Mouse (Mus musculus) forebrain, embryonic 11.5 days (tissue): ENCODE data around the gene Gm609. TPM values are rescaled to one million over a fixed set of nuclear protein-coding genes. Genes with fewer than 3 reads are reported as not detected.
"Not testable (repeated sequence)": the region's sequence is repeated elsewhere in the genome, so short reads cannot be mapped to it uniquely, and the experiment has no call there.

Source experiments
- ATAC-seq: fragments of 200-750 bp; cut with Nextera tagmentation; replicated peaks from 2 replicates; pipeline ENCODE4 v1.8.0; 2017; ENCODE audit warnings: moderate TSS enrichment; ENCODE audit not compliant: low FRiP score
- DNase-seq: peaks from one replicate; pipeline ENCODE4 v3.0.0-alpha.2; 2017; ENCODE audit warnings: low spot score
- H3K27ac ChIP-seq: fragments of 300-500 bp; sonication (generic); 2 replicates; pipeline ENCODE4 v1.5.1; 2014; ENCODE audit warnings: low read depth, low read length
- H3K27me3 ChIP-seq: fragments of 300-500 bp; sonication (generic); 2 replicates; pipeline ENCODE4 v1.6.1; 2014; ENCODE audit warnings: mild to moderate bottlenecking, low read length, mixed read lengths; ENCODE audit not compliant: control insufficient read depth, insufficient read depth
- H3K36me3 ChIP-seq: fragments of 300-500 bp; sonication (generic); 2 replicates; pipeline ENCODE4 v1.6.1; 2014; ENCODE audit warnings: mild to moderate bottlenecking, low read length, moderate library complexity, mixed read lengths; ENCODE audit not compliant: control insufficient read depth, insufficient read depth
- H3K4me1 ChIP-seq: fragments of 300-500 bp; sonication (generic); replicated peaks from 2 replicates; pipeline ENCODE4 v1.6.1; 2014; ENCODE audit warnings: low read length, mixed read lengths; ENCODE audit not compliant: control insufficient read depth, insufficient read depth
- H3K4me2 ChIP-seq: fragments of 300-500 bp; sonication (generic); 2 replicates; pipeline ENCODE4 v1.6.1; 2014; ENCODE audit warnings: low read depth, mild to moderate bottlenecking, low read length, moderate library complexity, mixed read lengths; ENCODE audit not compliant: severe bottlenecking
- H3K4me3 ChIP-seq: fragments of 300-500 bp; sonication (generic); 2 replicates; pipeline ENCODE4 v1.5.1; 2014; ENCODE audit warnings: low read depth, low read length
- H3K9ac ChIP-seq: fragments of 300-500 bp; sonication (generic); 2 replicates; pipeline ENCODE4 v1.6.1; 2014; ENCODE audit warnings: low read length
- H3K9me3 ChIP-seq: fragments of 300-500 bp; sonication (generic); 2 replicates; pipeline ENCODE4 v1.6.1; 2016; ENCODE audit warnings: low read length, mixed read lengths; ENCODE audit not compliant: control insufficient read depth
- WGBS: fragments of 180-500 bp; shearing (Covaris S2); extraction: QIAGEN DNeasy Blood & Tissue Kit; methylation state at CpG from one replicate; pipeline ENCODE4 v1.1.7; 2014; 5-methylcytosine and 5-hydroxymethylcytosine counted together
- polyA plus RNA-seq: library from polyadenylated mRNA; unstranded; fragments of >200 nt; fragmentation: Nextera tagmentation; extraction: Ambion mirVana; gene quantifications from 2 replicates; pipeline ENCODE4 v1.2.1, GENCODE M21; 2014

Gm609 gene
- polyA plus RNA-seq, result not detected in 2 replicates

DNA sequence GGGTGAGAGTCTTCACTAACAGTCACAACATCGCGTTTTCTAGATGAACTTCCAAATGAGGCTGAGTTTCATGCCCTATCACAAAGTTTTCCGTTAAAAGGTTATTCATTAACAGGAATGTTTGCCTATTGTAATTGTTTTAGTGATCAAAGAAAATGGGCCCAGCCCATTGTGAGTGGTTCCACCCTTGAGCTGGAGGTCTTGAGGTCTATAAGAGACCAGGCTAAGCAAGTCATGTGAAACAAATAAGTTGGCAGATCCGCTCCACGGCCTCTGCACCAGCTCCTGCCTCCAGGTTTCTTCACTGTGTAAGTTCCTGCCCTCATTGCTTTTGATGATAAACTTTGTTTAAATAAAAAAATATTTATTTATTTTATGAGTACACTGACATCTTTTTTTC lies at the start of gene Gm609:
Gene Gm609 (minus strand): TSS at position 43 of the 400 bp plus-strand sequence.
- no peak within 1 kb of the TSS for H3K9ac ChIP-seq
- 85% methylated on average over 5 of the region's 5 CpGs for WGBS
- H3K27ac ChIP-seq, result no peak within 1 kb of the TSS
- H3K9me3 ChIP-seq, result no peaks in the 10 kb centered on the region
- no peak within 1 kb of the TSS for H3K4me3 ChIP-seq
- ATAC-seq, result no peak
- H3K27me3 ChIP-seq, result no peaks in the 10 kb centered on the region
- H3K36me3 ChIP-seq, result no peaks in the 10 kb centered on the region
- no peak for DNase-seq
- H3K4me2 ChIP-seq, result no peak within 1 kb of the TSS
- no peaks in the 10 kb centered on the region for H3K4me1 ChIP-seq

- H3K36me3 ChIP-seq, result no peaks in the 10 kb centered on the region
- ATAC-seq (no peak), DNase-seq (no peak)
These were observed 49.3 kb upstream of the Gm609 start for GRCm38 (mm10) chr16:45542108-45542507.

GRCm38 (mm10) chr16:45538342-45538741 lies 45.6 kb upstream of the Gm609 start:
- DNase-seq, H3K4me1 ChIP-seq, H3K27ac ChIP-seq, H3K36me3 ChIP-seq, H3K9me3 ChIP-seq, H3K27me3 ChIP-seq, ATAC-seq, H3K4me3 ChIP-seq, H3K9ac ChIP-seq, H3K4me2 ChIP-seq: not testable (repeated sequence)
- WGBS, result 90% methylated on average over 1 of the region's 1 CpGs

More at GRCm38 (mm10) chr16:45542108-45542507, 49.3 kb upstream of the Gm609 start:
- H3K9me3 ChIP-seq, result no peaks in the 10 kb centered on the region
- no peak overlapping the region for H3K4me3 ChIP-seq
- no peak overlapping the region for H3K4me2 ChIP-seq
- H3K9ac ChIP-seq, result no peak overlapping the region
- no peak overlapping the region for H3K27ac ChIP-seq
- H3K27me3 ChIP-seq, result no peaks in the 10 kb centered on the region
- H3K4me1 ChIP-seq, result no peaks in the 10 kb centered on the region

- no peaks in the 10 kb centered on the region for H3K36me3 ChIP-seq
- H3K4me1 ChIP-seq, result no peaks in the 10 kb centered on the region
- H3K27me3 ChIP-seq, result no peaks in the 10 kb centered on the region
- H3K4me2 ChIP-seq, result no peak within 1 kb of the TSS
- no peak within 1 kb of the TSS for H3K9ac ChIP-seq
- DNase-seq (no peak), ATAC-seq (no peak)
- no peak within 1 kb of the TSS for H3K4me3 ChIP-seq
- no peak within 1 kb of the TSS for H3K27ac ChIP-seq
- 90% methylated on average over 5 of the region's 5 CpGs for WGBS
- H3K9me3 ChIP-seq, result no peaks in the 10 kb centered on the region
These were observed 42.2 kb upstream of the Gm609 start, which contains the start of gene Slc9c1 for GRCm38 (mm10) chr16:45535009-45535408. Gene Slc9c1, plus strand, starts transcription at chr16:45535309.

DNA sequence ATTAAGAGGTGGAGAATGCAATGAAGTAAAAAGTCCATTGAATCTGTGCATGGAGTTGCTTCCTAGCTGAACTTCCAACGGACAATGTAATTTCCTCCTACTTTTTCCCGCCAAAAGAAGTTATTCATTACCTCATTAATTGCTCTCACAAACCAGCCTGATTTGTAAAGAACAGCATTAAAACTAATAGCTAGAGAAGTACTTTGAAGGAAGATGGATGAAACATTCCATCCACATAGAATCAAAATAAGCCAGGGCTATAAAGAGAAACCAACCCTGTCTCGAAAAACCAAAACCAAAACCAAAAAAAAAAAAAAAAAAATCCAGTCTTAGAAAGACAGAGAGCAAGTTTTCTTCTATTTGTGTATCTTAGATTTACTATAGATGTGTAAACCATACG lies 39.2 kb upstream of the Gm609 start, which contains the start of gene Gm17783:
Gene Gm17783 (minus strand): TSS at position 101 of the 400 bp plus-strand sequence.
- Histone ChIP-seq H3K27me3 (no peaks in the 10 kb centered on the region), H3K9me3 (no peaks in the 10 kb centered on the region), H3K36me3 (no peaks in the 10 kb centered on the region), H3K4me3 (no peak within 1 kb of the TSS), H3K4me1 (no peaks in the 10 kb centered on the region), H3K27ac (no peak within 1 kb of the TSS), H3K4me2 (no peak within 1 kb of the TSS), H3K9ac (no peak within 1 kb of the TSS)
- ATAC-seq, result no peak
- no peak for DNase-seq
- 80% methylated on average over 4 of the region's 4 CpGs for WGBS

GRCm38 (mm10) chr16:45525551-45525950 lies 32.8 kb upstream of the Gm609 start:
- ATAC-seq (no peak), DNase-seq (no peak)
- no peaks in the 10 kb centered on the region for H3K36me3 ChIP-seq
- H3K4me2 ChIP-seq, result no peak overlapping the region
- H3K27me3 ChIP-seq, result no peaks in the 10 kb centered on the region
- no peaks in the 10 kb centered on the region for H3K4me1 ChIP-seq
- H3K27ac ChIP-seq, result no peak overlapping the region
- H3K4me3 ChIP-seq, result no peak overlapping the region
- H3K9ac ChIP-seq, result no peak overlapping the region
- H3K9me3 ChIP-seq, result no peaks in the 10 kb centered on the region
- 90% methylated on average over 5 of the region's 5 CpGs for WGBS

DNA sequence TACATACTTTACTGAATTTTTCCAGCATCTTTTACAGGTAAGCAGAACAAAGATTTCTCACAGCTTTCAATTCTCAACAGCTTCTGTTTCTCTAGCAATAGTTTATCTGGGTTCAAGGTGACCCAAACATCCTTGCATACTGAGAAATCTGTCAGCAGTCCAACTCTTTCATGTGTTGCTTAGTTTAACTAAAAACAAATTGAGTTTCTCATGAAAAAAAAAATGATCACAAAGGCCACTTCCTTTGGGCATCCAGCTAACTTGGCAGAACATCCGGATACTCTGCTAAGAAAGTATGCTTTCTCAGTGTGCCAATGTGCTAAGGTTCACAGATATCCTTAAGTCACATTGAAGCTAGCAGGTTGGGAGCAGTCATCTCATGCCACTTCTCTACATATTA lies 2.6 kb upstream of the Gm609 start:
- no peaks in the 10 kb centered on the region for H3K9me3 ChIP-seq
- WGBS, result 88% methylated on average over 1 of the region's 1 CpGs
- H3K27ac ChIP-seq, result no peak overlapping the region
- H3K4me3 ChIP-seq, result no peak overlapping the region
- DNase-seq (no peak), ATAC-seq (no peak)
- H3K4me2 ChIP-seq, result no peak overlapping the region
- no peak overlapping the region for H3K9ac ChIP-seq
- no peaks in the 10 kb centered on the region for H3K36me3 ChIP-seq
- H3K4me1 ChIP-seq, result no peaks in the 10 kb centered on the region
- no peaks in the 10 kb centered on the region for H3K27me3 ChIP-seq

DNA sequence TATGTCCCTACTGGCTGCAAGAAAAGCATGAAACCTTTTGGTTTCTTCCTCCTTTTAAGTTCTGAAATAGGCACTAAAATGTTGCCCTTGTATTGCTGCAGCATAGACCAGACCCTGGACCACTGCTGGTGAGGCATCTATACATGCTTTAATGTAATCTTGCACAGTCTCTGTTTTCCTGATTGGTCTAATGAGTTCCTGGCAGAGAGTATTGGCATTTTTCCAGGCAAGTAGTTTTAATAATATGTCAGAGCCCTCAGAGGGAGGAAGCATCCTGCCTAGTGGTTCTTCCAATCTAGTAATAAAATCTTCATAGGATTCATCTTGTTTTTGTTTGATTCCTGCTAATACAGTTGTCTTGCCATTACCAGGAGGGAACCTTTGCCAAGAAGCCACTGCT lies 15.8 kb downstream of the Gm609 start:
- Histone ChIP-seq H3K27ac (no peak overlapping the region), H3K9ac (no peak overlapping the region), H3K27me3 (no peaks in the 10 kb centered on the region), H3K4me2 (no peak overlapping the region), H3K4me1 (no peaks in the 10 kb centered on the region), H3K9me3 (no peaks in the 10 kb centered on the region), H3K4me3 (no peak overlapping the region), H3K36me3 (no peaks in the 10 kb centered on the region)
- ATAC-seq (no peak), DNase-seq (no peak)

- not testable (repeated sequence) for H3K36me3 ChIP-seq, H3K4me1 ChIP-seq, ATAC-seq, H3K27ac ChIP-seq, H3K9me3 ChIP-seq, DNase-seq, H3K9ac ChIP-seq, H3K27me3 ChIP-seq, H3K4me2 ChIP-seq, H3K4me3 ChIP-seq
- WGBS, result 84% methylated on average over 3 of the region's 3 CpGs
These were observed 20.9 kb downstream of the Gm609 start for GRCm38 (mm10) chr16:45471836-45472235.
